Mouse (Mus musculus): ENCODE results near the gene Prx. TPM values are rescaled to one million over a fixed set of nuclear protein-coding genes. Genes with fewer than 3 reads are reported as not detected.
A peak's percentile ranks its signal among the peaks of the same experiment; 100 is the strongest.

The Prx gene
- polyA plus RNA-seq (2012; rRNA removed), result 6.3 and 6.6 TPM in 2 replicates
- 2.1 and 2.5 TPM in 2 replicates for polyA plus RNA-seq (2014; fragmentation: Nextera tagmentation; extraction: Ambion mirVana)

GRCm38 (mm10) chr7:27499036-27499435 is at the start of gene Prx:
Prx (plus strand) TSS chr7:27499324.
- Histone ChIP-seq H3K27ac (replicated peaks; ENCODE audit: low read depth, low read length) (no peak within 1 kb of the TSS), H3K9me3 (ENCODE audit: control insufficient read depth, low read length) (no peaks in the 10 kb centered on the region), H3K4me3 (replicated peaks; ENCODE audit: low read length) (no peak within 1 kb of the TSS), H3K4me1 (ENCODE audit: control insufficient read depth, insufficient read depth, low read length) (peaks cover 5% of the 10 kb centered on the region; the same call in 1 of the 2 replicates), H3K27me3 (ENCODE audit: control insufficient read depth, insufficient read depth, low read length) (no peaks in the 10 kb centered on the region), H3K36me3 (ENCODE audit: control insufficient read depth, insufficient read depth, low read length) (no peaks in the 10 kb centered on the region), H3K9ac (ENCODE audit: low read depth, low read length, severe bottlenecking) (no peak within 1 kb of the TSS), H3K4me2 (replicated peaks; ENCODE audit: low read depth, low read length, severe bottlenecking) (no peak within 1 kb of the TSS)
- TF ChIP-seq POLR2A (IDR thresholded peaks at IDR 0.05; ENCODE audit: borderline replicate concordance, extremely low read depth, insufficient read depth, insufficient read length), result no peak
- DNase-seq (ENCODE audit: low spot score) (no peak), ATAC-seq (ENCODE audit: low FRiP score, low read depth) (peak; percentile 34)
- WGBS, result 30% methylated on average over 3 of the region's 3 CpGs

GRCm38 (mm10) chr7:27451359-27451758 is 47.8 kb upstream of the Prx start:
- Histone ChIP-seq H3K4me3 (replicated peaks; ENCODE audit: low read length) (no peak overlapping the region), H3K9ac (ENCODE audit: low read depth, low read length, severe bottlenecking) (no peak overlapping the region), H3K4me2 (replicated peaks; ENCODE audit: low read depth, low read length, severe bottlenecking) (no peak overlapping the region), H3K27me3 (ENCODE audit: control insufficient read depth, insufficient read depth, low read length) (peaks cover 10% of the 10 kb centered on the region), H3K9me3 (ENCODE audit: control insufficient read depth, low read length) (no peaks in the 10 kb centered on the region), H3K27ac (replicated peaks; ENCODE audit: low read depth, low read length) (no peak overlapping the region), H3K4me1 (ENCODE audit: control insufficient read depth, insufficient read depth, low read length) (peaks cover 10% of the 10 kb centered on the region), H3K36me3 (ENCODE audit: control insufficient read depth, insufficient read depth, low read length) (no peaks in the 10 kb centered on the region)
- 93% methylated on average over 2 of the region's 2 CpGs for WGBS
- no peak for TF ChIP-seq POLR2A (IDR thresholded peaks at IDR 0.05; ENCODE audit: borderline replicate concordance, extremely low read depth, insufficient read depth, insufficient read length)
- ATAC-seq (ENCODE audit: low FRiP score, low read depth), result no peak
- DNase-seq (ENCODE audit: low spot score), result no peak

- no peak for TF ChIP-seq POLR2A (IDR thresholded peaks at IDR 0.05; ENCODE audit: borderline replicate concordance, extremely low read depth, insufficient read depth, insufficient read length)
- Histone ChIP-seq H3K36me3 (ENCODE audit: control insufficient read depth, insufficient read depth, low read length) (no peaks in the 10 kb centered on the region), H3K4me1 (ENCODE audit: control insufficient read depth, insufficient read depth, low read length) (peaks cover 4% of the 10 kb centered on the region; the same call in 1 of the 2 replicates), H3K9me3 (ENCODE audit: control insufficient read depth, low read length) (no peaks in the 10 kb centered on the region), H3K27me3 (ENCODE audit: control insufficient read depth, insufficient read depth, low read length) (peaks cover 1% of the 10 kb centered on the region; the same call in 1 of the 2 replicates), H3K9ac (ENCODE audit: low read depth, low read length, severe bottlenecking) (no peak overlapping the region), H3K27ac (replicated peaks; ENCODE audit: low read depth, low read length) (no peak overlapping the region), H3K4me2 (replicated peaks; ENCODE audit: low read depth, low read length, severe bottlenecking) (no peak overlapping the region), H3K4me3 (replicated peaks; ENCODE audit: low read length) (no peak overlapping the region)
- no peak for DNase-seq (ENCODE audit: low spot score)
- ATAC-seq (ENCODE audit: low FRiP score, low read depth), result no peak
- WGBS, result 62% methylated on average over 13 of the region's 13 CpGs
These were observed 46.8 kb upstream of the Prx start for GRCm38 (mm10) chr7:27452206-27452770.

- Histone ChIP-seq H3K4me2 (replicated peaks; ENCODE audit: low read depth, low read length, severe bottlenecking) (no peak overlapping the region), H3K27ac (replicated peaks; ENCODE audit: low read depth, low read length) (no peak overlapping the region), H3K9ac (ENCODE audit: low read depth, low read length, severe bottlenecking) (no peak overlapping the region), H3K27me3 (ENCODE audit: control insufficient read depth, insufficient read depth, low read length) (no peaks in the 10 kb centered on the region), H3K36me3 (ENCODE audit: control insufficient read depth, insufficient read depth, low read length) (no peaks in the 10 kb centered on the region), H3K9me3 (ENCODE audit: control insufficient read depth, low read length) (no peaks in the 10 kb centered on the region), H3K4me3 (replicated peaks; ENCODE audit: low read length) (no peak overlapping the region), H3K4me1 (ENCODE audit: control insufficient read depth, insufficient read depth, low read length) (no peaks in the 10 kb centered on the region)
- DNase-seq (ENCODE audit: low spot score) (no peak), ATAC-seq (ENCODE audit: low FRiP score, low read depth) (no peak)
- TF ChIP-seq POLR2A (IDR thresholded peaks at IDR 0.05; ENCODE audit: borderline replicate concordance, extremely low read depth, insufficient read depth, insufficient read length), result no peak
- 77% methylated on average over 10 of the region's 10 CpGs for WGBS
These were observed 44.5 kb upstream of the Prx start for GRCm38 (mm10) chr7:27454461-27455121.

- Histone ChIP-seq H3K4me2 (replicated peaks; ENCODE audit: low read depth, low read length, severe bottlenecking) (no peak overlapping the region), H3K36me3 (ENCODE audit: control insufficient read depth, insufficient read depth, low read length) (no peaks in the 10 kb centered on the region), H3K27me3 (ENCODE audit: control insufficient read depth, insufficient read depth, low read length) (no peaks in the 10 kb centered on the region), H3K4me3 (replicated peaks; ENCODE audit: low read length) (no peak overlapping the region), H3K27ac (replicated peaks; ENCODE audit: low read depth, low read length) (no peak overlapping the region), H3K9ac (ENCODE audit: low read depth, low read length, severe bottlenecking) (no peak overlapping the region), H3K9me3 (ENCODE audit: control insufficient read depth, low read length) (no peaks in the 10 kb centered on the region), H3K4me1 (ENCODE audit: control insufficient read depth, insufficient read depth, low read length) (no peaks in the 10 kb centered on the region)
- no peak for TF ChIP-seq POLR2A (IDR thresholded peaks at IDR 0.05; ENCODE audit: borderline replicate concordance, extremely low read depth, insufficient read depth, insufficient read length)
- ATAC-seq (ENCODE audit: low FRiP score, low read depth), result no peak
- DNase-seq (ENCODE audit: low spot score), result no peak
- 93% methylated on average over 3 of the region's 3 CpGs for WGBS
These were observed 43.9 kb upstream of the Prx start for GRCm38 (mm10) chr7:27455273-27455672.
